Mouse (Mus musculus) liver, postnatal 0 days (tissue): ENCODE measurements around the gene Bcl10. TPM values are rescaled to one million over a fixed set of nuclear protein-coding genes. Genes with fewer than 3 reads are reported as not detected.

Source experiments
- ATAC-seq: fragments of 200-750 bp; cut with Nextera tagmentation; 2 replicates; pipeline ENCODE4 v1.8.0; 2017; ENCODE audit warnings: mild to moderate bottlenecking, moderate library complexity
- DNase-seq: peaks from one replicate; pipeline ENCODE4 v3.0.0-alpha.2; 2016
- H3K27ac ChIP-seq: fragments of 300-500 bp; sonication (generic); 2 replicates; pipeline ENCODE4 v1.5.1; 2014; ENCODE audit warnings: antibody characterized with exemption, moderate library complexity, mild to moderate bottlenecking, low read depth
- H3K27me3 ChIP-seq: fragments of 300-500 bp; sonication (generic); 2 replicates; pipeline ENCODE4 v1.6.1; 2014; ENCODE audit warnings: low read length, control low read depth, mixed read lengths; ENCODE audit not compliant: insufficient read depth
- H3K36me3 ChIP-seq: fragments of 300-500 bp; sonication (generic); replicated peaks from 2 replicates; pipeline ENCODE4 v1.6.1; 2014; ENCODE audit warnings: mild to moderate bottlenecking, control low read depth, low read length, moderate library complexity, mixed read lengths; ENCODE audit not compliant: insufficient read depth
- H3K4me1 ChIP-seq: fragments of 300-500 bp; sonication (generic); 2 replicates; pipeline ENCODE4 v1.6.1; 2014; ENCODE audit warnings: antibody characterized with exemption, mild to moderate bottlenecking, control low read depth; ENCODE audit not compliant: insufficient read depth
- H3K4me2 ChIP-seq: fragments of 300-500 bp; sonication (generic); 2 replicates; pipeline ENCODE4 v1.6.1; 2014; ENCODE audit warnings: low read depth, mild to moderate bottlenecking, low read length, moderate library complexity, mixed read lengths
- H3K4me3 ChIP-seq: fragments of 300-500 bp; sonication (generic); 2 replicates; pipeline ENCODE4 v1.5.1; 2014; ENCODE audit warnings: low read depth, low read length
- H3K9ac ChIP-seq: fragments of 300-500 bp; sonication (generic); replicated peaks from 2 replicates; pipeline ENCODE4 v1.6.1; 2014; ENCODE audit warnings: mild to moderate bottlenecking, moderate library complexity
- H3K9me3 ChIP-seq: fragments of 300-500 bp; sonication (generic); 2 replicates; pipeline ENCODE4 v1.6.1; 2016; ENCODE audit warnings: mild to moderate bottlenecking, control low read depth, low read length, mixed read lengths
- CTCF ChIP-seq: sonication (generic); IDR thresholded peaks from 2 replicates; pipeline ENCODE4 v1.5.1; 2016; ENCODE audit warnings: antibody characterized with exemption, low read depth
- EP300 ChIP-seq: IDR thresholded peaks from 2 replicates; pipeline ENCODE4 v1.6.1; 2016; ENCODE audit warnings: antibody characterized with exemption, low read depth, mild to moderate bottlenecking
- WGBS: fragments of 180-500 bp; shearing (Covaris S2); extraction: QIAGEN DNeasy Blood & Tissue Kit; methylation state at CpG from one replicate; pipeline ENCODE4 v1.1.7; 2014; ENCODE audit not compliant: insufficient replicate concordance; 5-methylcytosine and 5-hydroxymethylcytosine counted together
- polyA plus RNA-seq: library from polyadenylated mRNA; unstranded; fragments of >200 nt; fragmentation: Nextera tagmentation; extraction: Ambion mirVana; gene quantifications from 2 replicates; pipeline ENCODE4 v1.2.1, GENCODE M21; 2015

Bcl10 gene
- polyA plus RNA-seq, 1 experiment from 2014 or later, result 20.9 TPM

GRCm38 (mm10) chr3:145974986-145975385 lies 52.4 kb downstream of the Bcl10 start:
- WGBS, result 83% methylated on average over 7 of the region's 7 CpGs
- Histone ChIP-seq H3K4me3 (no peak overlapping the region), H3K4me2 (no peak overlapping the region), H3K27ac (no peak overlapping the region), H3K36me3 (no peaks in the 10 kb centered on the region), H3K27me3 (no peaks in the 10 kb centered on the region), H3K9me3 (peaks cover 10% of the 10 kb centered on the region; the same call in 1 of the 2 replicates), H3K9ac (no peak overlapping the region), H3K4me1 (no peaks in the 10 kb centered on the region)
- DNase-seq (no peak), ATAC-seq (no peak)
- TF ChIP-seq CTCF, result no peak
- TF ChIP-seq EP300, result no peak

Other genes with a start within 250 kb of the Bcl10 start
- 45.1 and 60.8 TPM in 2 replicates for gene Ddah1, start 164.1 kb upstream of the Bcl10 start, polyA plus RNA-seq
- gene 2410004B18Rik, start 15.2 kb downstream of the Bcl10 start, polyA plus RNA-seq, result 10.1 and 11.8 TPM in 2 replicates
- gene Syde2, start 65.1 kb downstream of the Bcl10 start, polyA plus RNA-seq, result 0.47 and 0.70 TPM in 2 replicates
- gene Wdr63, start 185.3 kb downstream of the Bcl10 start, polyA plus RNA-seq, result 0.19 and 0.20 TPM in 2 replicates
- 0.08 TPM in 1 of 2 replicates, not detected in the other for gene Mcoln3, start 194.6 kb downstream of the Bcl10 start, polyA plus RNA-seq
- 4.3 and 4.5 TPM in 2 replicates for gene Mcoln2, start 227.0 kb downstream of the Bcl10 start, polyA plus RNA-seq